Mouse (Mus musculus) CH12.LX (cell line): ENCODE data around the gene Dusp16. TPM values are rescaled to one million over a fixed set of nuclear protein-coding genes. Genes with fewer than 3 reads are reported as not detected.

Experiments used
- DNase-seq: peaks from one replicate; pipeline ENCODE4 v3.0.0-alpha.2; 2013; ENCODE audit errors: extremely low read depth
- H3K27ac ChIP-seq: 2 replicates; pipeline ENCODE4 v1.5.1; 2012; ENCODE audit warnings: low read depth, mild to moderate bottlenecking, control low read depth, moderate library complexity; ENCODE audit not compliant: insufficient read depth
- H3K27me3 ChIP-seq: replicated peaks from 2 replicates; pipeline ENCODE3; 2012; ENCODE audit warnings: inconsistent platforms
- H3K36me3 ChIP-seq, 2 experiments: replicated peaks in 1 of 2; 2 replicates each; pipeline versions ENCODE3 to v1.6.1; 2012; ENCODE audit warnings: inconsistent platforms in 1 of 2, low read length in 1 of 2, mild to moderate bottlenecking in 1 of 2, mixed read lengths in 1 of 2, moderate library complexity in 1 of 2; ENCODE audit not compliant: control insufficient read depth in 1 of 2, insufficient read depth in 1 of 2
- H3K4me1 ChIP-seq, 2 experiments: 2 replicates each; pipeline ENCODE4 v1.6.1; 2012; ENCODE audit warnings: inconsistent platforms in 1 of 2, moderate library complexity in 1 of 2; ENCODE audit not compliant: insufficient read depth in 2 of 2, control insufficient read depth in 1 of 2
- H3K4me2 ChIP-seq: 2 replicates; pipeline ENCODE4 v1.6.1; 2012; ENCODE audit warnings: low read depth, mild to moderate bottlenecking, control low read depth; ENCODE audit not compliant: poor library complexity, insufficient read depth, severe bottlenecking
- H3K4me3 ChIP-seq, 3 experiments: fragments of 150-350 bp in 1 of 3; sonication (generic) in 1 of 3; replicated peaks in 1 of 3; 2 replicates each; pipeline versions ENCODE3 to v1.5.1; 2011 to 2012; ENCODE audit warnings: low read depth in 2 of 3, low read length in 2 of 3, mild to moderate bottlenecking in 2 of 3, moderate library complexity in 2 of 3, control low read depth in 1 of 3, improper control_type of control experiment in 1 of 3, inconsistent platforms in 1 of 3, mixed read lengths in 1 of 3; ENCODE audit not compliant: poor library complexity in 1 of 3
- H3K79me2 ChIP-seq: replicated peaks from 2 replicates; pipeline ENCODE4 v1.6.1; 2012; ENCODE audit warnings: mild to moderate bottlenecking, moderate library complexity; ENCODE audit not compliant: control insufficient read depth, poor library complexity, insufficient read depth, severe bottlenecking; ENCODE audit errors: extremely low read depth
- H3K9ac ChIP-seq: 2 replicates; pipeline ENCODE4 v1.6.1; 2012; ENCODE audit warnings: low read depth, mild to moderate bottlenecking, control low read depth, moderate library complexity; ENCODE audit not compliant: insufficient read depth
- H3K9me3 ChIP-seq: replicated peaks from 2 replicates; pipeline ENCODE3; 2012; ENCODE audit warnings: low read length, inconsistent platforms, mixed read lengths
- BHLHE40 ChIP-seq: IDR thresholded peaks from 2 replicates; pipeline ENCODE4 v1.6.1; 2011; ENCODE audit warnings: mild to moderate bottlenecking, low read depth, low read length, improper control_type of control experiment
- CHD1 ChIP-seq: IDR thresholded peaks from 2 replicates; pipeline ENCODE4 v1.6.1; 2012; ENCODE audit warnings: low read depth, low read length, improper control_type of control experiment, inconsistent platforms
- CHD2 ChIP-seq: IDR thresholded peaks from 2 replicates; pipeline ENCODE4 v1.6.1; 2011; ENCODE audit warnings: low read length, improper control_type of control experiment
- E2F4 ChIP-seq: IDR thresholded peaks from 2 replicates; pipeline ENCODE4 v1.6.1; 2011; ENCODE audit warnings: low read depth, low read length, improper control_type of control experiment; ENCODE audit not compliant: insufficient replicate concordance
- ELF1 ChIP-seq: IDR thresholded peaks from 2 replicates; pipeline ENCODE4 v1.6.1; 2014; ENCODE audit warnings: low read depth, mild to moderate bottlenecking, inconsistent platforms, low read length, improper control_type of control experiment
- ETS1 ChIP-seq: conservative IDR thresholded peaks from 2 replicates; pipeline ENCODE4 v1.6.1; 2012; ENCODE audit warnings: low read depth, mild to moderate bottlenecking, inconsistent platforms, low read length, improper control_type of control experiment, moderate library complexity
- JUND ChIP-seq: conservative IDR thresholded peaks from 2 replicates; pipeline ENCODE4 v1.6.1; 2011; ENCODE audit warnings: low read depth, low read length, improper control_type of control experiment
- KAT2A ChIP-seq: IDR thresholded peaks from 2 replicates; pipeline ENCODE4 v1.6.1; 2012; ENCODE audit warnings: low read length, improper control_type of control experiment, inconsistent platforms; ENCODE audit not compliant: insufficient replicate concordance
- MAX ChIP-seq: IDR thresholded peaks from 2 replicates; pipeline ENCODE4 v1.6.1; 2011; ENCODE audit warnings: low read length, improper control_type of control experiment
- MAZ ChIP-seq: IDR thresholded peaks from 2 replicates; pipeline ENCODE4 v1.6.1; 2012; ENCODE audit warnings: low read depth, mild to moderate bottlenecking, inconsistent platforms, low read length, improper control_type of control experiment, moderate library complexity
- MEF2A ChIP-seq: IDR thresholded peaks from 2 replicates; pipeline ENCODE4 v1.6.1; 2014; ENCODE audit warnings: low read depth, mild to moderate bottlenecking, inconsistent platforms, low read length, improper control_type of control experiment, borderline replicate concordance
- MXI1 ChIP-seq: IDR thresholded peaks from 2 replicates; pipeline ENCODE4 v1.6.1; 2011; ENCODE audit warnings: mild to moderate bottlenecking, low read depth, low read length, improper control_type of control experiment
- MYC ChIP-seq: IDR thresholded peaks from 2 replicates; pipeline ENCODE4 v1.6.1; 2011; ENCODE audit warnings: low read depth, mild to moderate bottlenecking, improper control_type of control experiment, low read length
- NELFE ChIP-seq: IDR thresholded peaks from 2 replicates; pipeline ENCODE4 v1.6.1; 2011; ENCODE audit warnings: low read depth, low read length, improper control_type of control experiment
- NRF1 ChIP-seq: IDR thresholded peaks from 2 replicates; pipeline ENCODE4 v1.6.1; 2014; ENCODE audit warnings: low read depth, mild to moderate bottlenecking, inconsistent platforms, low read length, improper control_type of control experiment, moderate library complexity
- PAX5 ChIP-seq: IDR thresholded peaks from 2 replicates; pipeline ENCODE4 v1.6.1; 2012; ENCODE audit warnings: low read length, inconsistent platforms, mixed read lengths
- POLR2AphosphoS2 ChIP-seq: IDR thresholded peaks from 2 replicates; pipeline ENCODE4 v1.6.1; 2011; ENCODE audit warnings: low read depth, low read length, improper control_type of control experiment
- RAD21 ChIP-seq: IDR thresholded peaks from 2 replicates; pipeline ENCODE4 v1.6.1; 2011; ENCODE audit warnings: low read depth, mild to moderate bottlenecking, low read length, improper control_type of control experiment, moderate library complexity
- RCOR1 ChIP-seq: conservative IDR thresholded peaks from 2 replicates; pipeline ENCODE4 v1.6.1; 2012; ENCODE audit warnings: low read depth, mild to moderate bottlenecking, inconsistent platforms, low read length, improper control_type of control experiment
- SIN3A ChIP-seq: IDR thresholded peaks from 2 replicates; pipeline ENCODE4 v1.6.1; 2012; ENCODE audit warnings: low read length, improper control_type of control experiment, inconsistent platforms
- SMC3 ChIP-seq: IDR thresholded peaks from 2 replicates; pipeline ENCODE4 v1.6.1; 2011; ENCODE audit warnings: low read depth, low read length, improper control_type of control experiment
- TBP ChIP-seq: conservative IDR thresholded peaks from 2 replicates; pipeline ENCODE4 v1.6.1; 2011; ENCODE audit warnings: low read depth, low read length, improper control_type of control experiment
- UBTF ChIP-seq: IDR thresholded peaks from 2 replicates; pipeline ENCODE4 v1.6.1; 2012; ENCODE audit warnings: low read depth, mild to moderate bottlenecking, inconsistent platforms, low read length, improper control_type of control experiment, moderate library complexity
- USF1 ChIP-seq: IDR thresholded peaks from 2 replicates; pipeline ENCODE4 v1.6.1; 2014; ENCODE audit warnings: low read depth, mild to moderate bottlenecking, inconsistent platforms, low read length, improper control_type of control experiment
- ZC3H11A ChIP-seq: IDR thresholded peaks from 2 replicates; pipeline ENCODE4 v1.6.1; 2012; ENCODE audit warnings: low read depth, mild to moderate bottlenecking, inconsistent platforms, low read length, improper control_type of control experiment
- ZKSCAN1 ChIP-seq: IDR thresholded peaks from 2 replicates; pipeline ENCODE4 v1.6.1; 2012; ENCODE audit warnings: low read depth, inconsistent platforms, low read length, improper control_type of control experiment, borderline replicate concordance
- ZNF384 ChIP-seq: IDR thresholded peaks from 2 replicates; pipeline ENCODE4 v1.6.1; 2012; ENCODE audit warnings: low read depth, low read length, improper control_type of control experiment, inconsistent platforms
- dilution Hi-C: fragments of 300-500 bp; cut with MboI; formaldehyde crosslinking; loops from 2 replicates; pipeline ENCODE4 v1.14.3; 2020; ENCODE audit warnings: low sequenced_read_pairs; ENCODE audit not compliant: extremely low pct_unique_long_range_greater_than_20kb, extremely low pct_ligation_motif_present
- in situ Hi-C: fragments of 300-500 bp; cut with MboI; formaldehyde crosslinking; loops from 3 replicates; pipeline ENCODE4 v1.14.3; 2019; ENCODE audit warnings: low sequenced_read_pairs, low pct_ligation_motif_present, low pct_unique_long_range_greater_than_20kb, mixed read lengths
- polyA plus RNA-seq: library from polyadenylated mRNA; unstranded; fragments of >175 nt; gene quantifications from 2 replicates; pipeline ENCODE4 v1.2.1, GENCODE M21; 2012; ENCODE audit warnings: low read depth; ENCODE audit not compliant: insufficient read length
- total RNA-seq, 2 experiments: library from RNA; depleted of rRNA; stranded (reverse); fragments of 300-350 nt in 1 of 2; fragments of >200 nt in 1 of 2; gene quantifications; 2 replicates each; pipeline ENCODE4 v1.2.3; 2012 to 2014

Gene Dusp16
- total and polyA plus RNA-seq, 3 experiments = 3.7 to 13.1 (median 10.6) TPM

GRCm38 (mm10) chr6:134698243-134698642 lies 94.2 kb downstream of the Dusp16 start:
- TF ChIP-seq POLR2AphosphoS2 = no peak
- no peak for TF ChIP-seq PAX5
- no peak for TF ChIP-seq KAT2A
- TF ChIP-seq ETS1 = no peak
- no peak for TF ChIP-seq MAX
- TF ChIP-seq BHLHE40 = no peak
- TF ChIP-seq CHD2 = no peak
- no peak for TF ChIP-seq ZKSCAN1
- TF ChIP-seq ZC3H11A = no peak
- TF ChIP-seq SIN3A = no peak
- no peak for TF ChIP-seq RAD21
- TF ChIP-seq UBTF = no peak
- TF ChIP-seq RCOR1 = no peak
- TF ChIP-seq SMC3 = no peak
- no peak for TF ChIP-seq NRF1
- no peak for TF ChIP-seq MXI1
- no peak for TF ChIP-seq ELF1
- no peak for TF ChIP-seq MAZ
- TF ChIP-seq NELFE = no peak
- Histone ChIP-seq H3K4me3 (no peak overlapping the region), H3K36me3 (peaks cover 0 to 12% of the 10 kb centered on the region in 2 experiments), H3K4me2 (no peak overlapping the region), H3K9me3 (no peaks in the 10 kb centered on the region), H3K9ac (no peak overlapping the region), H3K79me2 (no peaks in the 10 kb centered on the region), H3K4me1 (peaks cover 0 to 7% of the 10 kb centered on the region in 2 experiments; a peak in 2 of 4 replicates), H3K27me3 (no peaks in the 10 kb centered on the region), H3K27ac (no peak overlapping the region)
- no peak for DNase-seq
- in situ Hi-C loops = no loop called here
- dilution Hi-C loops = no loop called here

- dilution Hi-C loops (no loop called here), in situ Hi-C loops (no loop called here)
- no peak overlapping the region for H3K4me3 ChIP-seq
- peaks cover 0 to 12% of the 10 kb centered on the region in 2 experiments for H3K36me3 ChIP-seq
- DNase-seq = no peak
- H3K27ac ChIP-seq = no peak overlapping the region
- H3K4me1 ChIP-seq = peaks cover 0 to 7% of the 10 kb centered on the region in 2 experiments; a peak in 2 of 4 replicates
- H3K4me2 ChIP-seq = no peak overlapping the region
- H3K27me3 ChIP-seq = no peaks in the 10 kb centered on the region
- H3K9ac ChIP-seq = no peak overlapping the region
- H3K9me3 ChIP-seq = no peaks in the 10 kb centered on the region
- TF ChIP-seq UBTF = no peak
- no peak for TF ChIP-seq MAZ
- no peak for TF ChIP-seq CHD1
- TF ChIP-seq E2F4 = no peak
- TF ChIP-seq JUND = no peak
- TF ChIP-seq MYC = no peak
- no peak for TF ChIP-seq ZC3H11A
- TF ChIP-seq KAT2A = no peak
- TF ChIP-seq ETS1 = no peak
- no peak for TF ChIP-seq USF1
- TF ChIP-seq ZNF384 = no peak
- no peak for TF ChIP-seq TBP
- TF ChIP-seq NRF1 = no peak
- no peak for TF ChIP-seq SIN3A
- no peak for TF ChIP-seq MEF2A
- TF ChIP-seq CHD2 = no peak
- no peaks in the 10 kb centered on the region for H3K79me2 ChIP-seq
Observed at GRCm38 (mm10) chr6:134696554-134696953, 95.9 kb downstream of the Dusp16 start.
